Mouse (Mus musculus) C2C12 (cell line): ENCODE data around the gene Kifc3. TPM values are rescaled to one million over a fixed set of nuclear protein-coding genes. Genes with fewer than 3 reads are reported as not detected.

Experiments
- H3K27me3 ChIP-seq: one replicate; pipeline ENCODE4 v1.6.1; 2011; ENCODE audit not compliant: control insufficient read depth, insufficient read depth, insufficient read length
- H3K36me3 ChIP-seq: one replicate; pipeline ENCODE4 v1.6.1; 2011; ENCODE audit not compliant: control insufficient read depth, insufficient read depth
- H3K4me3 ChIP-seq: one replicate; pipeline ENCODE4 v1.5.1; 2011; ENCODE audit warnings: mild to moderate bottlenecking, control low read depth; ENCODE audit not compliant: poor library complexity, insufficient read depth, severe bottlenecking
- H3K79me2 ChIP-seq: one replicate; pipeline ENCODE4 v1.6.1; 2011; ENCODE audit not compliant: control insufficient read depth, insufficient read depth
- H3K79me3 ChIP-seq: one replicate; pipeline ENCODE4 v1.6.1; 2011; ENCODE audit warnings: low read depth, control low read depth
- H3ac ChIP-seq: one replicate; pipeline ENCODE3; 2011; ENCODE audit warnings: low read depth; ENCODE audit not compliant: control insufficient read depth, insufficient read length
- CEBPB ChIP-seq: IDR thresholded peaks from one replicate; pipeline ENCODE4 v1.6.1; 2011; ENCODE audit warnings: low read depth, mild to moderate bottlenecking, control low read depth, moderate library complexity
- CTCF ChIP-seq: IDR thresholded peaks from one replicate; pipeline ENCODE4 v1.5.1; 2011; ENCODE audit not compliant: control insufficient read depth, insufficient read depth, insufficient read length
- FOSL1 ChIP-seq: IDR thresholded peaks from one replicate; pipeline ENCODE4 v1.8.0; 2011; ENCODE audit warnings: mild to moderate bottlenecking, low read length; ENCODE audit not compliant: poor library complexity, insufficient read depth, severe bottlenecking
- MAX ChIP-seq: IDR thresholded peaks from one replicate; pipeline ENCODE4 v1.6.1; 2011; ENCODE audit warnings: mild to moderate bottlenecking, control low read depth
- MYOD1 ChIP-seq: IDR thresholded peaks from one replicate; pipeline ENCODE4 v1.6.1; 2011; ENCODE audit warnings: low read depth; ENCODE audit not compliant: control insufficient read depth, insufficient read length
- MYOG ChIP-seq: IDR thresholded peaks from one replicate; pipeline ENCODE4 v1.6.1; 2011; ENCODE audit not compliant: control insufficient read depth, insufficient read length; ENCODE audit errors: extremely low read depth
- USF1 ChIP-seq: IDR thresholded peaks from one replicate; pipeline ENCODE4 v1.6.1; 2011; ENCODE audit warnings: low read depth, mild to moderate bottlenecking, control low read depth, moderate library complexity
- polyA plus RNA-seq: library from polyadenylated mRNA; unstranded; fragments of >200 nt; fragmentation: generic; extraction: Trizol; gene quantifications from one replicate; pipeline ENCODE4 v1.2.1, GENCODE M21; 2012; ENCODE audit warnings: missing spikeins

Gene Kifc3
- polyA plus RNA-seq, 1 experiment = 13.8 TPM

- Histone ChIP-seq H3K79me2 (no peaks in the 10 kb centered on the region), H3K27me3 (no peaks in the 10 kb centered on the region), H3K4me3 (no peak overlapping the region), H3K79me3 (no peaks in the 10 kb centered on the region), H3ac (no peak overlapping the region), H3K36me3 (no peaks in the 10 kb centered on the region)
- TF ChIP-seq MYOG = no peak
- TF ChIP-seq USF1 = no peak
- TF ChIP-seq FOSL1 = no peak
- TF ChIP-seq CTCF = no peak
- no peak for TF ChIP-seq CEBPB
- TF ChIP-seq MAX = no peak
- TF ChIP-seq MYOD1 = no peak
These were observed 39.8 kb downstream of the Kifc3 start for GRCm38 (mm10) chr8:95162785-95163184.

GRCm38 (mm10) chr8:95159344-95159743 lies 43.3 kb downstream of the Kifc3 start:
- no peaks in the 10 kb centered on the region for H3K27me3 ChIP-seq
- H3K79me3 ChIP-seq = no peaks in the 10 kb centered on the region
- H3ac ChIP-seq = no peak overlapping the region
- H3K36me3 ChIP-seq = no peaks in the 10 kb centered on the region
- H3K79me2 ChIP-seq = no peaks in the 10 kb centered on the region
- TF ChIP-seq USF1 (no peak), MYOG (no peak), MYOD1 (no peak), CTCF (no peak), FOSL1 (no peak), CEBPB (no peak), MAX (no peak)
- H3K4me3 ChIP-seq = no peak overlapping the region

- Histone ChIP-seq H3K79me3 (no peaks in the 10 kb centered on the region), H3K79me2 (no peaks in the 10 kb centered on the region), H3K27me3 (no peaks in the 10 kb centered on the region), H3K36me3 (no peaks in the 10 kb centered on the region), H3K4me3 (no peak overlapping the region), H3ac (no peak overlapping the region)
- TF ChIP-seq MYOG (no peak), MYOD1 (no peak), FOSL1 (no peak), USF1 (no peak), CTCF (no peak), MAX (no peak), CEBPB (no peak)
These were observed 44.0 kb downstream of the Kifc3 start for GRCm38 (mm10) chr8:95158654-95159053.

- H3ac ChIP-seq = no peak overlapping the region
- H3K27me3 ChIP-seq = no peaks in the 10 kb centered on the region
- no peaks in the 10 kb centered on the region for H3K79me2 ChIP-seq
- no peak overlapping the region for H3K4me3 ChIP-seq
- TF ChIP-seq MAX (no peak), MYOD1 (no peak), CTCF (no peak), FOSL1 (no peak), USF1 (no peak), CEBPB (no peak), MYOG (no peak)
- H3K79me3 ChIP-seq = no peaks in the 10 kb centered on the region
- no peaks in the 10 kb centered on the region for H3K36me3 ChIP-seq
These were observed 45.5 kb downstream of the Kifc3 start for GRCm38 (mm10) chr8:95157145-95157544.

GRCm38 (mm10) chr8:95156108-95156507 lies 46.5 kb downstream of the Kifc3 start:
- no peak for TF ChIP-seq CEBPB
- no peak for TF ChIP-seq CTCF
- no peak for TF ChIP-seq USF1
- TF ChIP-seq FOSL1 = no peak
- no peak for TF ChIP-seq MYOD1
- TF ChIP-seq MYOG = no peak
- TF ChIP-seq MAX = no peak
- Histone ChIP-seq H3K27me3 (no peaks in the 10 kb centered on the region), H3K4me3 (no peak overlapping the region), H3K36me3 (no peaks in the 10 kb centered on the region), H3K79me3 (no peaks in the 10 kb centered on the region), H3K79me2 (no peaks in the 10 kb centered on the region), H3ac (no peak overlapping the region)

GRCm38 (mm10) chr8:95155361-95155760 lies 47.3 kb downstream of the Kifc3 start:
- no peaks in the 10 kb centered on the region for H3K36me3 ChIP-seq
- H3K79me3 ChIP-seq = no peaks in the 10 kb centered on the region
- no peaks in the 10 kb centered on the region for H3K27me3 ChIP-seq
- H3ac ChIP-seq = no peak overlapping the region
- TF ChIP-seq MYOD1 = no peak
- no peak for TF ChIP-seq CTCF
- no peak for TF ChIP-seq MAX
- no peak for TF ChIP-seq FOSL1
- TF ChIP-seq USF1 = no peak
- TF ChIP-seq MYOG = no peak
- no peak overlapping the region for H3K4me3 ChIP-seq
- no peaks in the 10 kb centered on the region for H3K79me2 ChIP-seq
